Mouse (Mus musculus) CD4-positive, CD25-positive, alpha-beta regulatory T cell, adult 2 months (primary cell): ENCODE measurements around the gene Bcap31.
"Not testable (repeated sequence)": the region's sequence is repeated elsewhere in the genome, so short reads cannot be mapped to it uniquely, and the experiment has no call there.

Experiments
- DNase-seq: peaks from one replicate; pipeline ENCODE4 v3.0.0-alpha.2; 2012; ENCODE audit warnings: low read depth, low spot score

Bcap31 gene

DNA sequence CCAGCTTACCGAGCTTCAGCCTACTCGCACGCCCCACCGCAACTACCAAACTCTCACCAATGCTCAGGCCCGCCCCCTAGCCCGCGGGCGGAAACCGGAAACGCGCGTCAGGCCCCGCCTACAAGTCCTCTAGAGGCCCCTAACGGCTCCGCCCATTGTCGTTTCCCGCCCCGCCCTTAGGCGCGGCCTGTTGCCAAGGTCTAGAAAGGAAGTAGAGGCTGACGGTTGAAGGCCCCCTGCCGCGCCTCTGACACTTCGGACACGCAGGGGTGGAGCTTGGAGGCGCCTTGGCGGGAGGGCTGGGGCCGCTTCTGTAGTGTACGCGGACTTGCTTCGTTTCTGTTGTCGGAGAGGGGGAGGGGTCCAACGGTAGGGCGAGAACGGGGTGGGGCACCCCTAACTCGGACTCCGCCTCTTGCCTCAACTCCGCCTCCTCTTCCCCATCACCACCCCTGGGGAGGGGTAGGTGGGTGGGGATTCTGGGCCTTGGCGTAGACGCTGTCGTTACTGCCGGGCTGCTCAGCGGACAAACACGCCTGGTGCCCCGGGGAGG lies at the start of gene Bcap31, which contains the start of gene Abcd1:
Gene Bcap31, minus strand, starts transcription at position 67 of the 553 bp plus-strand sequence.
Gene Abcd1, plus strand, starts transcription at position 489 of the 553 bp plus-strand sequence.
- peak; percentile 97 for DNase-seq

DNA sequence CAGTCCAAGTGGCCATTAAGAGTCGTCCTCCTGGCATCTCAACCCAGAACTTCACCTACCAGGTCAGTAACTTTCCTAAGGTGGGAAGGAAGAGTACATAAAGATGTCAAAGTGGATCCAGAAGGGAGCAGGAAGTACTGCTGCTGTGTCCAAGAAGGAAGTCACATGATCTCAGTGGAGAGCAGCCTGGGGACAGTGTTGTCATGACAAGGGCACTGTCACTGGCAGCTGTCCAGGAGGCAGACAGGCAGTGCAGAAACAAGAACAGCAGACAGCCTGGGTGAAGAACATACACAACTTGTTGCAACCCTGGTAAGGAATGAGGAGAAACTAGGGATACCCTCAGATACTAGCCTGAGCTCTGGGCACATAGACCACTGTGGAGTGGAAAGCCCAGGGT lies 49.3 kb upstream of the Bcap31 start:
- no peak for DNase-seq

- DNase-seq = no peak
Measured at GRCm38 (mm10) chrX:73758611-73759290, 42.8 kb upstream of the Bcap31 start.

- DNase-seq = no peak
Measured at GRCm38 (mm10) chrX:73756334-73757140, 40.6 kb upstream of the Bcap31 start, which contains the start of gene Plxnb3. Gene Plxnb3 (plus strand): TSS chrX:73757090.

DNA sequence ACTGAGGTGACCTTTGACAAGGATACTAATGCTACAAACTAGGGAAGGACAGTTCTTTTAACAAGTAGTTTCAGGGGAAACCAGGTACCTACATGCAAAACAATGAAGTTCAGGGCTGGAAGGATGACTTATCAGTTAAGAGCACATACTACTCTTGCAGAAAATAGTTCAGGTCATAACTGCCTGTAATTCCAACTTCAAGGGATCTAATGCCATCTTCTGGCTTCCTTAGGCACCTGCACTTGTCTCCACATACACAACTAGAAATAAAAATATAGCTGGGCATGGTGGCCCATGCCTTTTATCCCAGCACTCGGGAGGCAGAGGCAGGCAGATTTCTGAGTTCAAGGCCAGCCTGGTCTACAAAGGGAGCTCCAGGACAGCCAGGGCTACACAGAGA lies 33.0 kb upstream of the Bcap31 start:
- DNase-seq = peak; percentile 16

DNA sequence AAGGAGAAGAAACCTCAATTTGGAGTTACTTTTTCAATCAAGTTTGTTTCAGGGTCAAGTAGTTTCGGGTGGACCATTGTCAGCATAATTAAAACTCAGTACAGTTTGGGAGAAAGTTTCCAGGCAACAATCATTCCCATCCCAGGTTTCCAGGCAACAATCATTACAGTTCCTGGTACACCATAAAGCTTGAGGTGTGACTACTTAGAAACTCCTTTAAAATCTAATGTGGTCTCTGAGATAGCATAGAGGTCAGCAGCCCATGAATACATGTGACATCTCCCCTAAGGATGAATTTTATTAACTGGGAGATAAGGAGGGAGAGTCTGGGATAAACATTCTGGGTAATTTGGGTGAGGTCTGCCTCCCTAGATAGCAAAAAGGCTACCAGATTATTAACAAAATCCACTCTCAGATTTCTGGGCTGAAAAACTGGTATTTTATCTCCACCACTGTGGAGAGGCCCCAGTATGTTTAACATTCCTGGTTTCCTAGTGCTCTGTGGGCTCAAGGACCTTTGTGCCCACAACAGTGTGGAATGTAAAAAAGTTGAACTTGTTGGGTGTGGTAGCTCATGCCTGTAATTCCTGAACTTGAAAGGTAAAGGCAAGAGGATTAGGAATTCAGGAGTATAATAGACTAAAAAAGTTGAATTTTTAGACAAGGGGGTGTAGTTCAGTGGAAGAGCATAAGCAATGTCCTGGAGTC lies 29.0 kb upstream of the Bcap31 start:
- DNase-seq = no peak

DNA sequence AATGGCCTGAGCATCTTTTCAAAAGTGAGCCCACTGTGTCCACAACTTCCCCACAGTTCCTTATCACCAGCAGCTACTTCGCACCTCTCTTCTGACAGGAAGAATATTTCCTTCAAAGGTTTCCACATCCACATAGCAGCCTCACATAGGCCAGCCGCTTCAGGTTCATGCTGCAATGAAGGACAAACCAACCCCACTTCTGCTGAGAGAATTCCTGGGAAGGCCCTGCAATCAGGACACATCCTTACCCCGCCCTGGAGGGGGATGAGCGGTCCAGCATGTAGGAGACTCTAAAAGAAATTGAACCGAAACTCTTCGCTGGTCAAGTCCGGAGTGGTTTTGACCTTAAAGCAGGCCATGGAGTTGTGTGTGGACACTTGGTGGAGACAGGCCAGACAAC lies 23.9 kb upstream of the Bcap31 start:
- DNase-seq = not testable (repeated sequence)

GRCm38 (mm10) chrX:73739151-73739550 lies 23.2 kb upstream of the Bcap31 start:
- DNase-seq = no peak

- peak; percentile 13 for DNase-seq
Measured at GRCm38 (mm10) chrX:73738155-73738554, 22.2 kb upstream of the Bcap31 start.

- no peak for DNase-seq
Measured at GRCm38 (mm10) chrX:73730908-73731307, 14.9 kb upstream of the Bcap31 start.

- peak; percentile 58 for DNase-seq
Measured at GRCm38 (mm10) chrX:73718686-73719362, 2.8 kb upstream of the Bcap31 start.

DNA sequence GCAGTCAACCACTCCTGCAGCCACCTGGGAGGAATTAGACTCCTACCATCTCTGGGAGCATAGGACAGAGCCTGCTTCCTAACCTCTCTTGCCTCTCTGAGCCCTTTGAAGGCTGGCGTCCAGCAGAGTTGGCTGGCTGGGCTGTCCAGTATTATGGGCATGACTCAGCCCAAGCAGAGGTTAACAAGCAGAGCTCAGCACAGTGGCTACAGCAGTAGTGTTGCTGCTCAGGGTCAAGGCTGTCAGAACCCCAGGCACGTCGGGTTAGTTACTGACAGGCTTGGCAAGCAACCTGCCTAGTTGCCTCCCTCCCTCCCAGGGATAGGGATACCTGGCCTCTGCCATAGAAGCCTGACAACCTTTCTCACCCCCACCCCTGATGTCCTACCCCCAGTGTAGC lies 2.3 kb upstream of the Bcap31 start:
- no peak for DNase-seq

GRCm38 (mm10) chrX:73717667-73718066 lies 1.7 kb upstream of the Bcap31 start:
- peak; percentile 40 for DNase-seq

- peak; percentile 32 for DNase-seq
Measured at GRCm38 (mm10) chrX:73716709-73717545, 952 bp upstream of the Bcap31 start.

DNA sequence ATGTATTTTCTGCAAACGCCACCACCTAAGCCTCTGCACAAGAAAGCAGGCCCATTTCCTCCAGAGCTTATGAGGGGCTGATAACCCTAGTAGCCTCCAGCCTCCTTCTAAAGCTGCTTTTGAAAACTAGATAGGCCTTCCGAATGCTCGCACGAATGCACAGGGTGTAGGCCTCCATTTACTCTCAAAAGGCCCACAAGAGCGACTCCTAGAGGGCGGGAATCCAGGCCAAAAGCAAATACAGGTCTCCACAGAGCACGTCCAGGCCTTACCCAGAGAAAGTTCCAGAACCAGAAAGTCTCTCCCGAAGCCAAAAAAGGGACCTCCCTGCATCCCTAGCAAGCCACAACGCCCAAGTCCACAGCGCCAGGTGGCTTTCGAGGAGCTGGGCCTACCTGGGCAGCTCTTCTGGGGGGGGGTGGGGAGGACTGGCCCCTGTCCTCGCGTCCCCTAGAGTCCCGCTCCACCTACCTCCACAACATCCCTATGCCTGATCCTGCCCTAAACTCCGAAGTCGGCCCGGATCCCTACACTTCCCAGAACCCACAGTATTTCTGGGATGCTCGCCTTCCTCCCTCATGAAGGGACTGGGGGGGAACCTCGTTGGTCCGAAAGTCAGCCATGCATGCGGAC lies 383 bp downstream of the Bcap31 start:
- DNase-seq = peak; percentile 65

- DNase-seq = peak; percentile 56
Measured at GRCm38 (mm10) chrX:73700472-73700871, 15.5 kb downstream of the Bcap31 start.

GRCm38 (mm10) chrX:73690917-73691629 lies 24.9 kb downstream of the Bcap31 start:
- DNase-seq = peak; percentile 70

GRCm38 (mm10) chrX:73685629-73686028 lies 30.3 kb downstream of the Bcap31 start:
- no peak for DNase-seq

DNA sequence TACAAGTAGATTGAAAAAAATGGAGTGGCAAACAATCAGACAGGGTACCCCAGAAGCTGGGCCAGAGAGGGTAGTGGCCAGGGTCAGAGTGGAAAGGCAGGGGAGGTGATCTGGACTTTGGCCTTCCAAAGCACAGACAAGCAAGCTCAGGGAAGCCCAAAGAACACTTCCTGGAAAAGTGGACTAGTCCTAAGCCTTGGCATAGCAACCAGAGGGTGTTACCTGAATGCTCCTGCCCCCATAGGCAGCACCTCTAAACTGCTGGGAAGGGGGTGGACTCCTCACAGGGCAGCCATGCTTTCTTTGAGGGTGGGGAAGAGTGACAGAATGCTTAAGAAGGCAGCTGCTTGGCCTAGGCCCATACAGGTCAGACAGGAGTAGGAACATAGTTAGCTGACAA lies 31.0 kb downstream of the Bcap31 start:
- no peak for DNase-seq
